Mouse (Mus musculus): ENCODE results near the gene Tectb.
"Not testable (repeated sequence)": the region's sequence is repeated elsewhere in the genome, so short reads cannot be mapped to it uniquely, and the experiment has no call there.

The Tectb gene

GRCm38 (mm10) chr19:55180433-55180832, at the start of gene Tectb:
Gene Tectb, plus strand, starts transcription at chr19:55180733.
- DNase-seq: no peak

GRCm38 (mm10) chr19:55131747-55132146, 48.8 kb upstream of the Tectb start:
- no peak for DNase-seq

- DNase-seq: no peak
Observed at GRCm38 (mm10) chr19:55132476-55132875, 48.1 kb upstream of the Tectb start.

GRCm38 (mm10) chr19:55134521-55134920, 46.0 kb upstream of the Tectb start:
- DNase-seq: no peak

- no peak for DNase-seq
Observed at GRCm38 (mm10) chr19:55135918-55136317, 44.6 kb upstream of the Tectb start.

GRCm38 (mm10) chr19:55136693-55137427, 43.7 kb upstream of the Tectb start:
- DNase-seq: peak; percentile 57

- no peak for DNase-seq
Observed at GRCm38 (mm10) chr19:55137884-55138283, 42.6 kb upstream of the Tectb start.

GRCm38 (mm10) chr19:55138506-55138905, 42.0 kb upstream of the Tectb start:
- no peak for DNase-seq

- peak; percentile 36 for DNase-seq
Observed at GRCm38 (mm10) chr19:55139301-55139700, 41.2 kb upstream of the Tectb start.

GRCm38 (mm10) chr19:55143391-55144300, 36.9 kb upstream of the Tectb start:
- DNase-seq: no peak

GRCm38 (mm10) chr19:55144691-55145090, 35.8 kb upstream of the Tectb start:
- DNase-seq: no peak

GRCm38 (mm10) chr19:55145136-55145535, 35.4 kb upstream of the Tectb start:
- DNase-seq: no peak

- DNase-seq: no peak
Observed at GRCm38 (mm10) chr19:55147568-55147967, 33.0 kb upstream of the Tectb start.

GRCm38 (mm10) chr19:55148109-55148508, 32.4 kb upstream of the Tectb start:
- DNase-seq: no peak

- DNase-seq: no peak
Observed at GRCm38 (mm10) chr19:55149646-55150045, 30.9 kb upstream of the Tectb start.

GRCm38 (mm10) chr19:55152274-55152673, 28.3 kb upstream of the Tectb start:
- DNase-seq: not testable (repeated sequence)

- DNase-seq: no peak
Observed at GRCm38 (mm10) chr19:55152983-55153382, 27.6 kb upstream of the Tectb start.

GRCm38 (mm10) chr19:55157029-55157428, 23.5 kb upstream of the Tectb start:
- no peak for DNase-seq

- no peak for DNase-seq
Observed at GRCm38 (mm10) chr19:55158606-55159005, 21.9 kb upstream of the Tectb start.

GRCm38 (mm10) chr19:55159826-55160225, 20.7 kb upstream of the Tectb start:
- no peak for DNase-seq

GRCm38 (mm10) chr19:55162271-55162670, 18.3 kb upstream of the Tectb start:
- DNase-seq: no peak

- no peak for DNase-seq
Observed at GRCm38 (mm10) chr19:55164162-55164561, 16.4 kb upstream of the Tectb start.

GRCm38 (mm10) chr19:55165183-55165865, 15.2 kb upstream of the Tectb start:
- no peak for DNase-seq

Measured in lung, postnatal 14 days (tissue).